Mouse (Mus musculus): ENCODE data around the gene Fgfbp3.
"Not testable (repeated sequence)": the region's sequence is repeated elsewhere in the genome, so short reads cannot be mapped to it uniquely, and the experiment has no call there.

The Fgfbp3 gene

DNA sequence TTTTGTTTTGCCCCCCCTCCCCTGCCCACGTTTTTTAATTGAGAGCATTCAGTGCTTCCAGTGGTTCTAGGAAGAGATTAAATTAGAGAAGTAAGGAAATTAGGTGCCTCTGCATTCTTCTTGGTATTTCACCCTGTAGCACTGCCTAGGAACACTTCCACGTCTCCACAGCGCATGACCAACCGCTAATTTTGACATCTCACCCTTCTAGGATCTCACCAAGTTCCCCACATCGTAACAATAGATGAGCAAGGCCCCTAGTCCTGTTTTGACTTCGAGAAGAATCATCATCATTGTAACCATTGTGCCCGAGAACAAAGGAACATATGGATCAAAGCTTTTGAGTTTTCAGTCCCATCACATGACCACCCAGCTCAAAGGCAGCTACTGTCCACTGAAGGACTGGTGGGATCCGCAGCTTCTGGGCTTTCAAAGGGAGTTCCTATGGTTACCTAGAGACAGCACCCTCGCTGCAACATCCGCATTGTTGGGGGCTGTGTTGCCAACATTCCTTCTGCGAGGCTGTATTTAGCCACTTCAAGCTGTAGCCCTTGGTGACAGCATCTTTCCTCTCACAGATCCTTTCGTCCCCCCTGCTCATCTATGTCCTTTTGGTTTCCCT lies 8.9 kb downstream of the Fgfbp3 start:
- DNase-seq (ENCODE audit: extremely low spot score, low read depth, low spot score) = no peak

DNA sequence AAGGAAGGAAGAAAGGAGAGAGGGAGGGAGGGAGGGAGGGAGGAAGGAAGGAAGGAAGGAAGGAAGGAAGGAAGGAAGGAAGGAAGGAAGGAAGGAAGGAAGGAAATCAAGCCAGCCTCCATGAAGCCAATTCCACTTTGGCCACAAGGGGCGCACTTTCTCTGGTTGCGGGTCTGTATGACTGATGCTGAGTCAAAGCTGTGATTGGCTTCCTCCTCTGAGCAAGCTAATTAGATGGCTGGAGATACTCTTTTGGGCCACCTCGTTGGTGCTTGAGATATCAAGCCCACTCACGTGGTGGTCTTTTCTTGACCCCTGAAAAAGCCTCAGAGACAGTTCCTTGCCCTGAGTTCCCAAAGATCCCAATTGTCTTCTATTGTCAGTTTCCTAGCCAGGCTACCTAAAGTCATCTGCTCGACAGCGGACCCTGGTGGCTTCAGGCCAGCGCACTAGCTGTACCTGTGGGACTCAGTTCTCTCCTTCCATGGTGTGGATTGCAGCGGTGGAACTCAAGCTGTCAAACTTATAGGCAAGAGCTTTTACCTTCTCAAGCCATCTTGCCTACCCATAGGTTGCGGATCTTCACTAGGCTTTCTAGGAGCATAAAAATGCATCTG lies 9.6 kb downstream of the Fgfbp3 start:
- no peak for DNase-seq (ENCODE audit: extremely low spot score, low read depth, low spot score)

DNA sequence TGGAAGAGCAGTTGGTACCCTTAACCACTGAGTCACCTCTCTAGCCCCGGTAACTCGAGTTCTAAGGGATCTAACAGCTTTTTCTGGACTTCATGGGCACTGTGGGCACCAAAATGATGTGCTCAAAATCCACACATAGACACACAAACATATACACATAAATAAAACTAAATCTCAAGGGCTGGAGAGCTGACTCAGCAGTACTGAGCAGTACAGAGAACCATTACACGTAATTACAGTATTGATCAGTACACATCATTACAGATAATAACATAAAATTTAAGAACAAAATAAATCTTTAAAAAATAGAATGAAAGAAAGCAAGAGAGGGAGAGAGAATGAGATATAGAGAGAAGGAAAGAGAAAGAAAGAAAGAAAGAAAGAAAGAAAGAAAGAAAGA lies 10.3 kb downstream of the Fgfbp3 start:
- no peak for DNase-seq (ENCODE audit: extremely low spot score, low read depth, low spot score)

GRCm38 (mm10) chr19:36904211-36905007 lies 15.0 kb downstream of the Fgfbp3 start:
- DNase-seq (ENCODE audit: extremely low spot score, low read depth, low spot score) = no peak

- no peak for DNase-seq (ENCODE audit: extremely low spot score, low read depth, low spot score)
Measured at GRCm38 (mm10) chr19:36903377-36903776, 16.0 kb downstream of the Fgfbp3 start.

DNA sequence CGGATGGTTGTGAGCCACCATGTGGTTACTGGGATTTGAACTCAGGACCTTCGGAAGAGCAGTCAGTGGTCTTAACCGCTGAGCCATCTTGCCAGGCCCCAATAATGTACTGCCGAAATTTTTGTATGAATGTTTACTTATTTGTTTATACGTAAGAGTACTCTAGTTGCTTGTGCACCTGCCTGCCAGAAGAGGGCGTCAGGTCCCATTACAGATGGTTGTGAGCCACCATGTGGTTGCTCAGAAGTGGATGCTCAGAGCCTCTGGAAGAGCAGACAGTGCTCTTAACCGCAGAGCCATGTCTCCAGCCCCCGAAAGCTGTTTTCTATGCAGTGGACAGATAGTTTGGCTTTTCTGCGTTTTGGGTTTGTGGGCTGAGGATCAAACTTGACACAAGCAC lies 21.6 kb downstream of the Fgfbp3 start:
- no peak for DNase-seq (ENCODE audit: extremely low spot score, low read depth, low spot score)

DNA sequence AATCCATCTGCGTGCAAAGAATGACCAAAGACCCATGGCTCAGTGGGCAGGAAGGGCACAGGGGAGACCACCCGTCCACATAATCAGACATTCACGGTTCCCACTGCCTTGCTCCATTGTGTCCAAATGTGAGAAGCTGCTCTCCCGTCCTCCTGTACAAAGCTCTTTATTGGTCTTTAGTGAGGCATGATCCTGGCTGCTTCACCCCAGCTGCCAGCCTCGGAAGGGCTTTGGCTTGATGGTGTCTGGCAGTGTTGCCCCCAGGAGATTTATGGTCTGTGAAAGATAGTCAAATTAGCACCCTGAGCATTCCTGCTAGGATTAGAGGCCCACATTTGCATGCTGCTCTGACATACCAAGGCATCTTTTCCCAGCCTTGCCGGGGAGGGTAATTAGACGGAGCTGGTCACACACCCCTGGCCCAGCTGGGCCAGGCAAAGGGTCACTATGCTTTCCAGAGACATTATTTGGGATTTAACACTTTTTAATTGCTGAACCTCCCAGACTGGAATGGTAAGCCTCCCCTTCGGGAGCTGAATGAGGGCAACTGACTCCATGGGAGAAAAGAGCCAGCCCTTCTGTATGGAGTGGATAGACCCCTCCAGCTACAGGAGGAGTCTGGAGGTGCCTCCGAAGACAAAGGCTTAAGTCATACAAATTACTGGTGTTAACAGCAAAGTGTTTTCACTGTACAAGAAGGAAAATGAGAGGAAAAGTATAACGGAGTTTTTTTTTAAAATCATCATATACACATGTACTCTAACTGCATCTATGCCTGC lies 22.4 kb downstream of the Fgfbp3 start:
- no peak for DNase-seq (ENCODE audit: extremely low spot score, low read depth, low spot score)

DNA sequence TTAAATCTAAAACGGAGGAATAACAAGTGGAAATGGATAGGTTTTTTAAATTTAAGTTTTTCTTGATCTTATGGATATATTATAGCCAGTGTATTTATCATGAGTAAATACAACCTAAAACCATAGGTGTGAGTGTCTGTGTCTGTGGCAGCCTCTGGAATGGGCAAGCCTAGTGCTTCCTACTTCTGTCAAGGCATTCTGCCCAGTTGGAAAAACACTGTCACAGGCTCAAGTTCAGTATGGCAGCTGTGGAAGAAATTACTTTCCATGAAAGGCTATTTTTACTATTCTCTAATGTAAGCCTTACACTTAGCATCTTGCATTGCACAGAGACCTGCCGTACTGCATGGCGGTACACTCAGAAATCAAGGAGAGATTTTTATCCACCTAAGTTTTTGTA lies 27.7 kb downstream of the Fgfbp3 start:
- no peak for DNase-seq (ENCODE audit: extremely low spot score, low read depth, low spot score)

DNA sequence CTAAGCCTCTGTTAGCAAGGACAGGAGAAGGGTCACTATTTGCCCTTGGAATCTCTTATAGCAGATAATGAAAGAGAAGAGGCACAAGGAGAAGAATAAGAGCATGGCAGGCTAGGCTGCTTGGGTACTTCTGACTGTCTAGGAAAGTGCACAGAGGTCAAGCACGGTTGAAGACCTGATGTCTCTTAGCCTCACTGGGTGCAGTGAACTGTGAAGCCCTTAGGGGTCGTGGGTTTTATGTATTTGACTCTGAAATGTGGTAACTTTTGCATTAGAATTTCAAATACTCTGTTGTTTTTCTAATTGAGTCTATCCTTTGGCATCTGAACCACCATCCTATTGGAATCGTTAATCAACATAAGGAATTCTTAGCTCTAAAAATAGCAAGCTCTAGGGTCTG lies 31.7 kb downstream of the Fgfbp3 start:
- DNase-seq (ENCODE audit: extremely low spot score, low read depth, low spot score) = no peak

GRCm38 (mm10) chr19:36886316-36886715 lies 33.1 kb downstream of the Fgfbp3 start:
- DNase-seq (ENCODE audit: extremely low spot score, low read depth, low spot score) = no peak

GRCm38 (mm10) chr19:36883119-36883518 lies 36.3 kb downstream of the Fgfbp3 start:
- DNase-seq (ENCODE audit: extremely low spot score, low read depth, low spot score) = no peak

DNA sequence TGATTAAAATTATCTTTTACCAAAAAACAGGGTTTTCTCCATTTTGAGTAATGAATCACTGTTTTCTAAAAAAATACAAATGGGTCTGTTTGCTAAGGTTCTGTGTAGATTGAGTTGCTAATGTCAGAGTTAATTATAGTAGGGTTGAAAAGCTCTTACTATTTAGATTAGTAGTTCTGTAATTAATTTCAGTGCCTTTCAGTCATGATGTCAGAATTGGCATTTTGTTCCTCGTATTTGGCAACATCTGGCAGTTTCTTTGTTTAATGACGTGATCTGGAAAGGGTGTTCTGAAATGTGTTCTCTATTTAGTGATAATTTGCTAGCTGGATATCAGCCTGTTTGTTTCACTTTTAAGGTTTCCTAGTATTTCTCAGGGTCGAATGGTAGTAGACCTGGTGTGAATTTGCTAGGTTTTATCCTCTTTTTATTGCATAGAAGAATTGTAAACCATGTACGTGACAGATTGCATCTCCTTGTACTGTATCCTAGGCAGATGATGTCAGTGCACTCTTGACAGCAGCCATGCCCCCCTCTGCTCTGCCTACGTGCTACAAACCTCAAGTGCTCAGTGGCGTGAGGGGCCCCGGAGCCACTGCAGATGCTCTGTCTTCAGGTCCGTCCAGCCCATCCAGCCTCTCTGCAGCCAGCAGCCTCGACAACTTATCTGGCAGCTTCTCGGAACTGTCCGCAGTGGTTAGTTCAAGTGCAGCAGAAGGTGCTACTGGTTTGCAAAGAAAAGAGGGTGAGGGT lies 40.5 kb downstream of the Fgfbp3 start:
- no peak for DNase-seq (ENCODE audit: extremely low spot score, low read depth, low spot score)

DNA sequence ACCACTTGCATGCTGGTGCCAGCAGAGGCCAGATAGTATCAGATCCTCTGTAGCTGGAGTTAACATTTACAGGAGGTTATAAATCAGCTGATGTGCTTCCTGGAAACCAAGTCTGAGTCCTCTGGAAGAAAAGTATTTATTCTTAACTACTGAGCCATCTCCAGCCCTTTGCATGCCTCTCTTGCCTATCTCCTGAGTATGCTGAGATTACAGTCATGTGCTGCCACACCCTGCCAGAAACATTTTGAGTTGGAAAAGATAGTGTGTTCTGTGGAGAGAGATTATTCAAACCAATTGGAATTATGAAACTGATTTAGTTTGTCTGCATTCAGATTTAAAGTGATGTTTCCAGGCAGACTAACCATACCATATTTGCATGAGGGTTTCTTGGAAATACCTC lies 42.1 kb downstream of the Fgfbp3 start:
- DNase-seq (ENCODE audit: extremely low spot score, low read depth, low spot score) = no peak

DNA sequence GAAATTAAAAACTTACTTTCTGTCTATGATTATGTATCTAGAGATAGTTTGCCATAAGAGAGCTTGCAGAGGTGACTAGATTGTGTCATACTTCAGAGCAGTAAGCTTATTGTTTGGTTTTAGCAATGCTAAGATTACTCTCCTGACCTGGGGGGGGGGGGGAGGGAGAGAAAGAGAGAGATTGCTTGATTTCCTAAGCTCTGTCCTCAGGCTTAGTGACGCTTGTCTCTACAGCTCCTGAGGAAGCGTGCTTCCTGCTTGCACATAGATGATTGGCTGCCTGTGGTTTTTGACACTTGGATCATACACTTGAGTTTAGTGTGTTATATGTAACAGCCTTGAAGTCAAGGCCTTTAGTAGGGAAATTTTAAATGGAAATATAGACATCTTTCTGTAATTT lies 44.8 kb downstream of the Fgfbp3 start:
- DNase-seq (ENCODE audit: extremely low spot score, low read depth, low spot score) = no peak

GRCm38 (mm10) chr19:36868675-36869074 lies 50.7 kb downstream of the Fgfbp3 start:
- not testable (repeated sequence) for DNase-seq (ENCODE audit: extremely low spot score, low read depth, low spot score)

Data from hindlimb bud, embryonic 11.5 days (tissue).